In genomic region chr4:130989146-130989545, GRCm38 (mm10) we compare ENCODE assay signal across 30 mouse cellular contexts. TPM values are rescaled to one million over a fixed set of nuclear protein-coding genes. Genes with fewer than 3 reads are reported as not detected.
DNase-seq lines count a peak whose midpoint lies in the region; ATAC-seq and TF ChIP-seq lines count a peak whose summit lies in the region.
"Had no signal": no experiment of that assay in that cellular context is flagged by ENCODE, and none has a peak within 500 bp of the region (broad histone marks: within the 10 kb centered on the region; RNA-seq: fewer than 3 reads in every experiment).

No protein-coding gene starts in this region.

- TF ChIP-seq CTCF in lung, embryonic 14.5 days (IDR thresholded peaks at IDR 0.05; ENCODE audit: low read depth), result no peak

- H3K27ac ChIP-seq in forebrain, embryonic 15.5 days (replicated peaks), result peak overlapping the region; percentile 31; the same call in 1 of the 2 replicates
- no peak overlapping the region for H3K27ac ChIP-seq in forebrain, embryonic 10.5 days
- no peak overlapping the region for H3K27ac ChIP-seq in lung, embryonic 14.5 days (ENCODE audit: low read depth)
- H3K27ac ChIP-seq: gastrocnemius, adult 2 months; hindbrain, embryonic 13.5 days; liver, embryonic 15.5 days; lung, embryonic 15.5 days; midbrain, embryonic 13.5 days; stomach, postnatal 0 days had no signal

- 38% methylated on average over 9 of the region's 9 CpGs for WGBS in forebrain, embryonic 15.5 days
- 86% methylated on average over 9 of the region's 9 CpGs for WGBS in forebrain, embryonic 10.5 days
- 62% methylated on average over 9 of the region's 9 CpGs for WGBS in lung, embryonic 14.5 days

- H3K4me1 ChIP-seq in forebrain, embryonic 15.5 days, result peaks cover 22% of the 10 kb centered on the region
- peaks cover 10% of the 10 kb centered on the region for H3K4me1 ChIP-seq in forebrain, embryonic 10.5 days
- H3K4me1 ChIP-seq in lung, embryonic 14.5 days (ENCODE audit: insufficient read depth), result no peaks in the 10 kb centered on the region
- H3K4me1 ChIP-seq: liver, embryonic 15.5 days; lung, embryonic 15.5 days; megakaryocyte, embryonic 14.5 days had no signal

- no peak overlapping the region for H3K9ac ChIP-seq in forebrain, embryonic 15.5 days (replicated peaks)
- no peak overlapping the region for H3K9ac ChIP-seq in lung, embryonic 14.5 days
- H3K9ac ChIP-seq: hindbrain, embryonic 13.5 days; liver, embryonic 15.5 days; lung, embryonic 15.5 days; midbrain, embryonic 13.5 days had no signal

- no peak overlapping the region for H3K4me3 ChIP-seq in forebrain, embryonic 15.5 days
- H3K4me3 ChIP-seq in forebrain, embryonic 10.5 days, result no peak overlapping the region
- H3K4me3 ChIP-seq in lung, embryonic 14.5 days (ENCODE audit: low read depth, low read length), result no peak overlapping the region
- H3K4me3 ChIP-seq: gastrocnemius, adult 2 months; hindbrain, embryonic 13.5 days; liver, embryonic 15.5 days; lung, embryonic 15.5 days; megakaryocyte, embryonic 14.5 days; midbrain, embryonic 13.5 days had no signal

- H3K27me3 ChIP-seq in forebrain, embryonic 15.5 days, result no peaks in the 10 kb centered on the region
- H3K27me3 ChIP-seq in forebrain, embryonic 10.5 days (ENCODE audit: poor library complexity, severe bottlenecking), result no peaks in the 10 kb centered on the region
- H3K27me3 ChIP-seq in lung, embryonic 14.5 days (ENCODE audit: insufficient read depth, low read length), result no peaks in the 10 kb centered on the region
- H3K27me3 ChIP-seq: liver, embryonic 15.5 days; lung, embryonic 15.5 days had no signal

- no peak overlapping the region for H3K4me2 ChIP-seq in forebrain, embryonic 15.5 days (replicated peaks)
- no peak overlapping the region for H3K4me2 ChIP-seq in lung, embryonic 14.5 days
- H3K4me2 ChIP-seq: heart, embryonic 11.5 days; hindbrain, embryonic 13.5 days; liver, embryonic 15.5 days; lung, embryonic 15.5 days; midbrain, embryonic 13.5 days had no signal

- ATAC-seq in forebrain, embryonic 15.5 days (replicated peaks), result no peak
- ATAC-seq in lung, embryonic 14.5 days (ENCODE audit: insufficient read depth), result no peak
- ATAC-seq: CD4-positive, CD25-positive, alpha-beta regulatory T cell, adult 4 months; midbrain, embryonic 13.5 days had no signal

- no peaks in the 10 kb centered on the region for H3K36me3 ChIP-seq in forebrain, embryonic 15.5 days
- no peaks in the 10 kb centered on the region for H3K36me3 ChIP-seq in forebrain, embryonic 10.5 days (replicated peaks)
- H3K36me3 ChIP-seq in lung, embryonic 14.5 days (ENCODE audit: insufficient read depth), result no peaks in the 10 kb centered on the region
- H3K36me3 ChIP-seq: hindbrain, embryonic 13.5 days; liver, embryonic 15.5 days; lung, embryonic 15.5 days; midbrain, embryonic 13.5 days had no signal

- H3K9me3 ChIP-seq in forebrain, embryonic 15.5 days, result no peaks in the 10 kb centered on the region
- H3K9me3 ChIP-seq in forebrain, embryonic 10.5 days, result no peaks in the 10 kb centered on the region
- H3K9me3 ChIP-seq in lung, embryonic 14.5 days (ENCODE audit: low read depth, low read length), result no peaks in the 10 kb centered on the region
- H3K9me3 ChIP-seq: hindbrain, embryonic 13.5 days; liver, embryonic 15.5 days; lung, embryonic 15.5 days; midbrain, embryonic 13.5 days had no signal

- DNase-seq in forebrain, embryonic 10.5 days (ENCODE audit: extremely low spot score, low spot score), result no peak
- peak; percentile 11 for DNase-seq in lung, embryonic 14.5 days
- no peak for DNase-seq in lung, postnatal 25 days (ENCODE audit: low spot score)
- peak; percentile 35 for DNase-seq in right cerebral cortex, postnatal 4 days
- DNase-seq in right cerebral cortex, adult 18-20 months, result no peak
- no peak for DNase-seq in thymus, postnatal 36 days
- DNase-seq: adrenal gland, postnatal 14 days; cerebellum, adult 18-20 months; gastrocnemius, postnatal 36 days; heart, adult 18-20 months; heart, postnatal 36 days; kidney, postnatal 10 days; left cerebral cortex, postnatal 4 days; lung, postnatal 36 days; right cerebral cortex, postnatal 25 days; thymus, adult 18-20 months; thymus, postnatal 25 days had no signal

RNA-seq across cellular contexts. Expression of gene Matn1, which starts 45.0 kb away (rescaled TPM):
- not detected in 2 replicates for polyA plus RNA-seq in forebrain, embryonic 15.5 days (2015; fragmentation: Nextera tagmentation; extraction: Ambion mirVana)
- polyA plus RNA-seq in forebrain, embryonic 10.5 days (2016; fragmentation: Nextera tagmentation; extraction: Ambion mirVana), result not detected in 2 replicates
- not detected in 2 replicates for polyA plus RNA-seq in lung, embryonic 14.5 days (2014; fragmentation: Nextera tagmentation; extraction: Ambion mirVana)
- polyA plus RNA-seq: CD4-positive, CD25-positive, alpha-beta regulatory T cell, adult 4 months; heart, embryonic 11.5 days; intestine, postnatal 0 days; liver, adult 2 months; midbrain, embryonic 13.5 days; neural tube, embryonic 11.5 days had no signal

Comparison
In these comparisons a context has a peak if more than half of its experiments do, and no peak if none do; other contexts are left out.
1. DNase-seq: peak in lung, embryonic 14.5 days (single experiment) and right cerebral cortex, postnatal 4 days (single experiment); none in forebrain, embryonic 10.5 days (single experiment), lung, postnatal 25 days (single experiment), right cerebral cortex, adult 18-20 months (single experiment) and thymus, postnatal 36 days (0 of 2).